Mouse (Mus musculus) left cerebral cortex, adult 11 months (tissue): ENCODE data around the gene Gm15737.

Experiments used
- DNase-seq: peaks from one replicate; pipeline ENCODE4 v3.0.0; 2022; ENCODE audit warnings: low spot score

Gene Gm15737

DNA sequence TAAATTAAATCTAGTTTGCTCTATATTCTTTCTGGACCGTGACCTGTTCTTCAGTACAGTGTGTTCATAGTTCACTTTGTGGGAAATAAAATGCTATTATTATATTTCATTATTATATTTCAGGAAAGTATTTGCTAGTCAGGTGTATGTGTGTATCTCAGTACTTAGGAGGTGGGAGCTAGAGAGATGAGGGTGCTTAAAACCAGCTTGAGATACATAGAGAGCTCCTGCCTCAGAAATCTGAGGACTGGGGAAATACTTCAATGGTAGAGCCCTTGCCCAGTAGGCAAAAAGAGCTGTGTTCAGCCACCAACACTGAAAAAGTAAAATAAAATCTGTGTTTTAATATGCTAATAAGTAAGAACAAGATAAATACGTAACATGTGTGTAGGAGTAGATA, 6.2 kb downstream of the Gm15737 start:
- DNase-seq = no peak

DNA sequence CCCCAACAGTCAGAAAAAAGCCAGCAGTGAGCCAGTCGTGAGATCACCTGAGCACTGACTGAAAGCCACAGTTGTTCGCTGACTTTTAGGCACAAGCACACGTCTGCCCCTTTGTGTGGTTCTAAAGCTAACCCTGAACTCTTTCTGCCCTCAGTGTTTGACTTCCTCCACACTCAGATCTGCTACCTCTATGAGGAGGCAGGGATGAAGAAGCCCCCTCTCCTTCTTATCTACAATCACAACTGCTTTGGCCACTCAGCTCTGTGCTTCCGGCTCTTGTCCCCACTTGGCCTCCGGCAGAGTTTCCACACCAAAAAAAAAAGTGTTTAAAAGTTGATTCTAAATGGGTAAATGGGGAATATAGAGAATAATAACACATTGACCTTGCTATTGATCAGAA, 7.0 kb downstream of the Gm15737 start:
- no peak for DNase-seq

DNA sequence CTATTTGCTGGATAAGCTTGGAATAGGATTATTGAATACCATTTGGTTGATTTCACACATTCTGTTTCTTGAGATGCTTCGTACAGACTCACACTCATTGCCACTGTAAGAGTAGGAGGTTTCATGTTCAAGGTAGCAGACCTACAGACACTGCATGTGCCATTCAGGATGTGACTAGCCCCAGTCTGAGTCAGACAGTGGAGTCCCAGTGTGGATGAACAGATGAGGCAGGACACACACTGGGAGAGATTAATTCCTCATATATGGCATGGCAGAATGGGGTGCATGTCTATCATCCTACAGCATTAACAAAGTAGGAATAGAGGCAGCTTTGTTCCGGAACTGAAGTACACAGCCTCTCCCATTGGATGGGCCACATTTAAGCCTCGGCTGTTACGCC, 8.1 kb downstream of the Gm15737 start:
- DNase-seq = no peak

DNA sequence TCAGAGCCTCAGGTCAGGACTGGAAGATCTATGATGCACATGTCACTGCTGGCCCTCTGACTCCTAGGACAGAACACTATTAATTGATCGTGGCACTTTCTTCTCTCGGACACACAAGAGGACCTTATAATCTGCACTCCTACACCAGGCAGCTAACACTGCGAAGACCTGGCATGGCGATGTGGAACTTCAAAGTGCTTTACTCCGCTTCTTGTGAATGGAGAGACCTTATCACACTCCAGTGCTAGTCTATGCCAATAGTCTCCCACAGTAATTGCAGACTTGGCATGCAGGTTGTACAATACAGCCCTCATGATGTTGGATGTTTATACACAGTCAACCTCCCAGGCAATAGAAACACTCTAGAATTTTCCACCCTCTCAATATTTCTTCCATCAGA, 9.6 kb downstream of the Gm15737 start:
- no peak for DNase-seq

DNA sequence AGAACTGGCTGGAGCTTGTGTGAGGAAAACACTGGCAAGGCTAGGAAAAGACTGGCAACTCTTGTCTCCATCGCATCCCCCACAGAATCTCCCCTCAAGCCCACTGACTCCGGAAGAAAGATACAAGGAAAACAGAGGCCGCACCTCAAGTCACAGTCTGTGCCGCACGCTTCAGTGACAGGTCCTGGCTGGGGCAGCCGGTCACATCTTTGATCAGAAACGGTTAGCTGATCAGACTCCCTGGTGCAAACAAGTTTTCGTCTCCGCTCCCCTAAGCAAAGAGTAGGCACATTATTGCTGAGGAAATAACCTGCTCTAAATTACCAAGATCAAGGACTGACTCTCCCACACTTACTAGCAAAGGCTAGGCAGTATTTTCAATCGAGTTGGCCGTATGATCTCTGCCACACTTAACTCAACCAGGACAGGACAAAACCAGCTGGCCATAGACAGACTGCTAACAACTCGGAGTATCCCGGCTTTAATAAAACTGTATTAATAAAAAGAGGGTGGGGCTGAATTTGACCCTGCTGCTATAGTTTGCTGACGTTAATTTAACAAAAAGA, 10.6 kb downstream of the Gm15737 start:
- DNase-seq = no peak

DNA sequence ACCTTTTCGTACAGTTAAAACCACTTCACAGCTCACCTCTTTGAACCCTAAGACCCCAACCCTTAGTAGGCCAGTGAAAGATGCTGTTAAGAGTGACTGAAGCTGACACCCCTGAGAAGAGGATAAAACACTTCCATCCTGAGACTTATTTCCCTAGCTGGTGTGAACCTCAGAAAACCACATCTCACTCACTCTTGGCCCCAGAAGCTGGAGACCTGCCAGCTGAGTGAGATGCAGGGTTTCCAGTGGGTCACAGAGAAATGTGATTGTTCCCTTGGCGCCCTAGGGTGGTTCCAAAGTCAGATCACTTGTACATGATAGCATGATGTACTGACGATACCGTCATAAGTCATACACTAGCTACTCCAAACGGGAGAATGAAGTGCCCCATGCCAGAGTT, 13.3 kb downstream of the Gm15737 start:
- no peak for DNase-seq

DNA sequence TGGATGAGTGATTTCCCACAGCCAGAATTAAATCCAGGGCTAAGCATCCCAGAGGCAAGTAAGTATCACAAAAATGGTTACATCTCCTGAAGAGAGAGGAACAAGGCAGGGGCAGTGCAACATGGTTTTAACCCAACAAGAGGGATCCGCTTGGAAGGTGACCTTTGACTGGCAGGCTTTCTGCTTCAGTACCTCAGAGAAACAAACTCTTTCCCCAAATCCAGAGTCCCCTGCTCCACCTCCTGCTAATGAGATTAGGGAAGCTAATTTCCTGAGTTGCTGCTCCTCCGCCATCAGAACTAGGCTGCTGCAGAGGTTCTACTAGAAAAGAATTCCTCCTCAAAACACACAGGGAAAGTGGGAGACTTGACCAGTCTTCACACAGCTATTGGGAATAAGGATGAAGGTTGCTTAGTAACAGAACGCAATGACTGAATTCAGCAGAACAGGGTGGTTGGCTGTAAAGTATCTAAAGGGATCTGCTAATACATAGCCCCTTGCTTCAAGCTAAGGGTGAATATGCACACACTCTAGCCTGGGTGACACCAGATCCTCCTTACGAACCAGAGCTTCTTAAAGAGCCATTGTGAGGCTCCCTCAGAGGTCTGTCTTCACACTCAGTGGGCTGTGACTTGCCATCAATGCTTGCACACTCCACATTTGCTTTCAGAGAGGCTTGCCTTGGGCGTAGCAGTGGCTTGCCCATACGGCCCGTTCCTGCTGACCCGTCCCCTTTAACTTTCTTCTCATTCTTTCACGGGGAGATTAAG, 14.2 kb downstream of the Gm15737 start:
- DNase-seq = no peak

DNA sequence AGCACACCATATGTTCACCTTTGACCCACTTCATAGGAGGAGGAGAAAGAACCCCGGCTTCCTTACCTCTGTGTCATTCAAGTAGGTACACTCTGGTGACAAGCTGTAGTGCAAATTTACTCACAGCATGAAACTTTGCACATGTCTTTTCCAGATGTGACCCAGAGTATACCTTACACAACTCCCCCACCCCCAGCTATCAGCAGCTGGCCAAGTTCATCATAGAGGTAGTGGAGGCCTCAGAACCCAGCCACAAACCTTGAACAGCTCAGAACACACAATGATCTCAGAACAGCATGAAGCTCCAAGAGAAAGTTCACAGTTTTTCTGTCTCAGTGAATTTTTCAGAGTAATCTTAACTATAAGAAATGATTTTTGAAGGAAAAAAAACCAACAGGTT, 22.4 kb downstream of the Gm15737 start:
- no peak for DNase-seq

DNA sequence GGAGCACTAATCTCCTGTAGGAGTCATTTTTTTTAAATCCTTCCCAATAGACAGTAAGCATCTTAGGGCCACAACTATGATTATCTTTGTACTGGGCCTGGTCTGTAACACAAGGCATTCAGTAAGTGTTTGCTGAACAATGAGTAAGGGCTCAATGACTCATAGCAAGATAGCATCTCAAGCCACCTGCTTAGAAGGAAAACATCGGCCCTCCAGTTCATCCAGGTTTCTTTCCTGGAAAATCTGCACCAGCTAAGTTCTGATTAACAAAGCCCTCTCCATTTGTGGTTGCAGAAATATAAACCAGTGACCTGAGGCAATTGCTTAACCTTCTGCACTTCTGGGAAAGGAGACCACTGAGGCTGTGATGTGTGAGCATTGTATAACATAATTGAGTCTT, 34.9 kb downstream of the Gm15737 start:
- DNase-seq = no peak

DNA sequence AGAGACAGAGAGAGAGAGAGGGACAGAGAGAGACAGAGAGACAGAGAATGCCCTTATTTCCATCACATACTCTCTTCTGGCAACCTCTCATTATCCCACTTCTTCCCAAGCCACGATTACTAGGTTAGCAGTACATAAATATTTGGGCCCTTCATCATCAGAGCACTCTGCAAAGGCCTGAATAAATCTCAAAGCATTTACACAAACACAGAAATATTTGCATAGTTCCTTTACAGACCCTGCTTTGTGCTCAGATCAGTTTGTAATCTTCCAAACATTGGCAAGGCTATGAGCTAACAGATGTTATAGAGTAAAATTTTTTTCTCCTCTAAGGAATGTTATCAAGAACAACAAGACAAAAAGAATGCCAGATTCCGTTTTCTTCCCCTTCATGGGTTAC, 35.3 kb downstream of the Gm15737 start:
- no peak for DNase-seq

DNA sequence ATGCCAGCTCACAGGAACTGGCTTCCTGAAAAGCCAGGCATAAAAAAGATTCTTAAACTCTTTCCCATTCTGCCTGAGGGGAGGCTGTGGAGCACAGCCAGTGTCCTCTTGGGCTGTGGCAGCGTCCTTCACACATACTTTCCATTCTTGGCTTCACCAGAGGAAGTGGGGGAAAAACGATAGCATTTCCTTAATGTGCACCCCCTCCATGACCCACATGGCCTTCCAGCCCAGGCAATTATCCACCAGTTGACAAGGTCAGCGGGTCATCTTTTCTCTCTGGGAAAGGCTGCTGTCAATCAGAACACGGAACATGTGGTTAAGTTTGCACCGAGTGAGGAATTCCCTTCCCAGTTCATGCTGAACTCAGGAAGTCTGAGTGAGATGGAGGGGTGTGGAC, 36.8 kb downstream of the Gm15737 start:
- no peak for DNase-seq

DNA sequence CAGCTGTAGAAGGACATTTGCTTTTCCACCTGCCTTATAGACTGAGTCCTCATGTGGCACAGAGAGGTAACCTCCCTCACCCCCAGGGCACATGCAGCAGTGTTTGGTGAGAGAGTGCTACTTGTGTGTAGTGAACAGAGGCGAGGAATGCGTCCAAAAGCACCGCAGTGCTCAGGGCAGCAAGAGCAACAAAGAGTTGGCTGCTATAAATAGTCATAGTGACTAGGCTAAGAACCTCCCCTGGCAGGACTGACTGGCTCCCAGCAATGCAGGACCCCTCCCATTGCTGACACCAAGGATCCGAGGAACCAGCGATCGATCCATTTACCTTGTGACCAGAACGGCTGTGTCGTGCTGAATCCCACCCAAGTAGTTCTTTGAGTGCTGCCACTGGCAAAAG, 40.2 kb downstream of the Gm15737 start:
- DNase-seq = no peak

DNA sequence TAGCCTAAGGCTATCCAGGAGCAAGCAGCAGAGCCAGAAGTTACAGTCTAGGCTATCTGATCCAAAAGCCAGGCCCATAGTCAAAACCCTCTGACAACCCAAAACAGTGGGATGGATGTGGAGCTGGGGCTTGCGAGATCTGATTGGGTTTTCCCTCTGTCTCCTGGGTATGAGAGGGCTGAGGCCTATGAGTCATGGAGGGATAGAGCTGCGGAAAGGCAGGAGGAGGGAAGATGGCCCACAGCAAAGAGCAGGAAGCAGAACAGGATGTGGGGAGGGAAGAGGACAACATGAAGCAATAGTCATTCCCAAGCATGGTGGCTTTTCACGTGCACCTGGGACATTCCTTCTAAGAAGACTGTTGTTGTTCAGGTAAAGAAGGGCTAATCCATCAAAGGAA, 41.5 kb downstream of the Gm15737 start:
- DNase-seq = no peak

DNA sequence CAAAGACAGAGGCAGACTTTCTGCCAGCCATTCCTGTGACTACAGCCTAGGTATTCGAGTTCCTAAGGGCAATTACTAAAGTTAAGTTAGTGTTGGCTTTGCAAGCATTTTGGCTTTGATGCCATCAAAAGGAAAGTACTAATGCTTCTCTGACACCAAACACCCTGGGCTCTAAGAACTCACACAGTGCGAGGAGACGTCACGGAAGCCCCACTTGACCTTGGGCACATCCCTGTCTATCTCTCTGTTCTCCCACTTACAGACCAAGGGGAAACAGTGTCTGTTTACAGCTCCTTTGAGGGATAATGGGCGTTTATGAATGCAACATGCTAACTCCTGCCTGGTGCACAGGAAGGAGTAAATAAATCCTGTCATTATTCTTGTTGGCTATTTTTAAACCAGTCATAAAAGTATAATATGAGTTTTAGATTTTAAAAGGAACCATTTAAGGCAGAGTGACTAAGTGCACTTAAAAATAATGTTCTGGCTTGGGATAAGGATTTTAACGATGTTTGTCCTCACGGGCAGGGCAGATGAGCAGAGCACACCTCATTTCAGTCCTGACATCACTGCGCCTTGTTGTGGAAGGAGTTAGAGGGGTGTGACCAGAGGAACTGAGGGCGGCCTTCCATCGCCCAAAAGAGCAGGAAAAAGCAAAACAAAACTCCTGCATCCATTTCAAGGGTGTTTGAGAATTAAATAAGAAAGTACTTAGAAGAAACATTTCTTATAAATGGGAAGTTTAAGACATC, 52.0 kb downstream of the Gm15737 start:
- no peak for DNase-seq

DNA sequence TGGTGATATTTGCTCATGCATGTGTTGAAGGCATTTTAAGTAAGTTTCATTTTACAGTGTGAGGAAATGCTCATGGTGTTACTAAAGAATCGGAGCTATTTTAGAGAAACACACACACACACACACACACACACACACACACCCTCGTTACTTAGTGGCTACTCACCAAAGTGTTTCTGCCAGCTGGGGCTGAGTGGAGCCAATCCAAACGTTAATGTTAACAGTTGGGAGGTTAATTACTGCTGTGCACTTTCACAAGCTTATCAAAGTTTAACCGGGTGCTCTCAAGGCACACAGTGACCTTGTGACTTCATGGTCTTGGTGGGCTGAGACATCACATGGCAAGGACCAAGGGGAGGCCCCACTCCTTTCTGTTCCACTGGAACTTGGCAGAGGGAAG, 52.7 kb downstream of the Gm15737 start:
- DNase-seq = no peak

DNA sequence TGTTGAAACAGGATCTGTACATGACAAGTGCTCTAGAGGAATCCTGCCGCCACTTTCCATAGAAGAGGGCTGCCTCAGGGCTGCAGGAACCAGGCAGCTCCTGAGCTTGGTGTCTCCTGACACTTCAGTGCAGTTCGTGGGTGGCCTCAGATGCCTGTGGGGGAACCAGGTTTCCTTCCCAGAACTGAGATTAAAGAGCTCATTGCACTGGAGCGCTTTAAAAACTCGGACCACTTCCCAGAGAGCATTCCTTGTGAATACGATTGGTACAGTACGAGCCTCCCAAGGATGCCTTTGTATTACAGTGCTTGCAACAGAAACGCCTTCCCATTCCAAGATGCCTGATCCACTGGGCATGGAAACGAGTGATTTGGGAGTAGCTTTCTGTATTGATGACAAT, 55.4 kb downstream of the Gm15737 start:
- no peak for DNase-seq

DNA sequence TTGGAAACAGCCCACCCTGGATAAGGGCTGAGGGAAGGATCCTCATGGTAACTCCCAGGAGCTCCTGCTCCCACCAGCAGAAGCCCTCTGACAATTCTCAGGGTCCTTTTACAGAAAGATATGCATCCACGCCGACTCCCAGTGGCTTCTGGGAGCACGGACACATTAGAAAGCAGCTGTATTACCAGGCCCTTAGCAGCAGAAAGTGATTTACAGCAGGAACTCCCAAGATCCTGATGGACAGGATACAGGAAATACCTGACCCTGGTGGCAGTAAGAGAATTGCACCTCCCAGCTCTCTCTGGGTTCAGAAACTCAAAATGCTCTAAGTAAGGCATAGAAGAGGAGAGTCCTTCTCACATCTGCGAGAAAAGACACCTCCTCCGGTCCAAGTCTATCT, 59.1 kb downstream of the Gm15737 start:
- no peak for DNase-seq
